Comparison of ENCODE assay signal across 8 mouse cellular contexts in the genomic region with DNA sequence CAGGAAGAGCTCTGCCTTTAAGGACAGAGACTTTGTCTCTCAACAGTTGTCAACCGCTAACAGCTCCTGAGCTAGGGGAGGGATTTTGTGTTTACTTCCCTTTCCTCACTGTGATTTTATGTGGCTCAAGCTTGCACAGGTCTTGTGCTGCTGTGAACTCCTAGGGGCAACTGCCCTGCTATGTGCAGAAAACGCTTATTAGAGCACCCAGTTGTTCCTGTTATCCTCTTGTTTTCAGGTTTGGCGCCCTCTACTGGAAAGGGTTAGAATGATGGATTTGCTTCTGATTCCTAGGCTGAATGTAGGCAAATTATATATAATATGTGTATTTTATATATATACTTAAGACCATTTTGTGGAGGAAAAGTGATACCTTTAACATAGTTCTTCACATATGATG. TPM values are rescaled to one million over a fixed set of nuclear protein-coding genes. Genes with fewer than 3 reads are reported as not detected.
DNase-seq lines count a peak whose midpoint lies in the region; ATAC-seq and TF ChIP-seq lines count a peak whose summit lies in the region.

No protein-coding gene starts in this region.

- H3K27me3 ChIP-seq in forebrain, postnatal 0 days (ENCODE audit: insufficient read depth, low read length) = no peaks in the 10 kb centered on the region
- H3K27me3 ChIP-seq in forebrain, embryonic 15.5 days = no peaks in the 10 kb centered on the region
- no peaks in the 10 kb centered on the region for H3K27me3 ChIP-seq in neural tube, embryonic 15.5 days (replicated peaks)

- H3K36me3 ChIP-seq in forebrain, postnatal 0 days (ENCODE audit: insufficient read depth) = no peaks in the 10 kb centered on the region
- H3K36me3 ChIP-seq in forebrain, embryonic 15.5 days = no peaks in the 10 kb centered on the region
- H3K36me3 ChIP-seq in neural tube, embryonic 15.5 days = no peaks in the 10 kb centered on the region

- WGBS in forebrain, postnatal 0 days = 38% methylated on average over 3 of the region's 3 CpGs
- 34% methylated on average over 3 of the region's 3 CpGs for WGBS in forebrain, embryonic 15.5 days
- 35% methylated on average over 3 of the region's 3 CpGs for WGBS in neural tube, embryonic 15.5 days

- no peaks in the 10 kb centered on the region for H3K9me3 ChIP-seq in forebrain, postnatal 0 days (ENCODE audit: low read length)
- H3K9me3 ChIP-seq in forebrain, embryonic 15.5 days = no peaks in the 10 kb centered on the region
- H3K9me3 ChIP-seq in neural tube, embryonic 15.5 days (replicated peaks) = no peaks in the 10 kb centered on the region

- no peak overlapping the region for H3K9ac ChIP-seq in forebrain, postnatal 0 days
- H3K9ac ChIP-seq in forebrain, embryonic 15.5 days (replicated peaks) = no peak overlapping the region
- H3K9ac ChIP-seq in neural tube, embryonic 15.5 days (replicated peaks) = no peak overlapping the region

- DNase-seq in forebrain, postnatal 0 days = peak; percentile 2
- peak; percentile 8 for DNase-seq in right cerebral cortex, postnatal 14 days
- DNase-seq in right cerebral cortex, postnatal 25 days = no peak
- peak; percentile 6 for DNase-seq in cerebellum, adult 9-11 months
- DNase-seq in kidney, postnatal 10 days = peak; percentile 63

- H3K4me2 ChIP-seq in forebrain, postnatal 0 days (ENCODE audit: low read depth) = no peak overlapping the region
- H3K4me2 ChIP-seq in forebrain, embryonic 15.5 days (replicated peaks) = no peak overlapping the region
- no peak overlapping the region for H3K4me2 ChIP-seq in neural tube, embryonic 15.5 days

- H3K4me3 ChIP-seq in forebrain, postnatal 0 days (ENCODE audit: low read depth, low read length) = no peak overlapping the region
- H3K4me3 ChIP-seq in forebrain, embryonic 15.5 days = no peak overlapping the region
- H3K4me3 ChIP-seq in neural tube, embryonic 15.5 days (replicated peaks) = no peak overlapping the region

- peak; percentile 43 for TF ChIP-seq CTCF in forebrain, postnatal 0 days (IDR thresholded peaks at IDR 0.05; ENCODE audit: low read depth)

- H3K27ac ChIP-seq in forebrain, postnatal 0 days (ENCODE audit: low read depth, low read length) = no peak overlapping the region
- no peak overlapping the region for H3K27ac ChIP-seq in forebrain, embryonic 15.5 days (replicated peaks)
- no peak overlapping the region for H3K27ac ChIP-seq in neural tube, embryonic 15.5 days (replicated peaks)

- no peaks in the 10 kb centered on the region for H3K4me1 ChIP-seq in forebrain, postnatal 0 days (ENCODE audit: insufficient read depth)
- no peaks in the 10 kb centered on the region for H3K4me1 ChIP-seq in forebrain, embryonic 15.5 days
- no peaks in the 10 kb centered on the region for H3K4me1 ChIP-seq in neural tube, embryonic 15.5 days

- ATAC-seq in forebrain, postnatal 0 days = no peak
- ATAC-seq in forebrain, embryonic 15.5 days (replicated peaks) = no peak
- peak; percentile 59 for ATAC-seq in megakaryocyte, adult 5-6 weeks (ENCODE audit: poor library complexity, severe bottlenecking)
- ATAC-seq in neural tube, embryonic 15.5 days (ENCODE audit: low FRiP score) = no peak

RNA-seq across cellular contexts. Expression of a gene that starts 1.6 kb away (rescaled TPM):
- total RNA-seq in forebrain, postnatal 0 days (2014; rRNA removed) = not detected in 2 replicates
- polyA plus RNA-seq in forebrain, postnatal 0 days (2015; fragmentation: Nextera tagmentation; extraction: Ambion mirVana) = not detected in 2 replicates
- not detected in 2 replicates for polyA plus RNA-seq in forebrain, embryonic 15.5 days (2015; fragmentation: Nextera tagmentation; extraction: Ambion mirVana)
- not detected in 2 replicates for total RNA-seq in megakaryocyte, adult 5-6 weeks (2015)
- total RNA-seq in megakaryocyte, adult 5-6 weeks (2017) = not detected in 2 replicates
- not detected in 2 replicates for polyA plus RNA-seq in neural tube, embryonic 15.5 days (2015; fragmentation: Nextera tagmentation; extraction: Ambion mirVana)

RNA-seq across cellular contexts. Expression of a gene that starts 18.6 kb away (rescaled TPM):
- total RNA-seq in forebrain, postnatal 0 days (2014; rRNA removed) = not detected in 2 replicates
- polyA plus RNA-seq in forebrain, postnatal 0 days (2015; fragmentation: Nextera tagmentation; extraction: Ambion mirVana) = not detected in 2 replicates
- polyA plus RNA-seq in forebrain, embryonic 15.5 days (2015; fragmentation: Nextera tagmentation; extraction: Ambion mirVana) = not detected in 2 replicates
- not detected in 2 replicates for total RNA-seq in megakaryocyte, adult 5-6 weeks (2015)
- total RNA-seq in megakaryocyte, adult 5-6 weeks (2017) = not detected in 2 replicates
- polyA plus RNA-seq in neural tube, embryonic 15.5 days (2015; fragmentation: Nextera tagmentation; extraction: Ambion mirVana) = not detected in 2 replicates

RNA-seq across cellular contexts. Expression of a gene that starts 22.0 kb away (rescaled TPM):
- total RNA-seq in forebrain, postnatal 0 days (2014; rRNA removed) = not detected in 2 replicates
- polyA plus RNA-seq in forebrain, postnatal 0 days (2015; fragmentation: Nextera tagmentation; extraction: Ambion mirVana) = not detected in 2 replicates
- not detected in 2 replicates for polyA plus RNA-seq in forebrain, embryonic 15.5 days (2015; fragmentation: Nextera tagmentation; extraction: Ambion mirVana)
- total RNA-seq in megakaryocyte, adult 5-6 weeks (2015) = not detected in 2 replicates
- not detected in 2 replicates for total RNA-seq in megakaryocyte, adult 5-6 weeks (2017)
- polyA plus RNA-seq in neural tube, embryonic 15.5 days (2015; fragmentation: Nextera tagmentation; extraction: Ambion mirVana) = not detected in 2 replicates

RNA-seq across cellular contexts. Expression of a gene that starts 28.0 kb away (rescaled TPM):
- not detected in 2 replicates for total RNA-seq in forebrain, postnatal 0 days (2014; rRNA removed)
- not detected in 2 replicates for polyA plus RNA-seq in forebrain, postnatal 0 days (2015; fragmentation: Nextera tagmentation; extraction: Ambion mirVana)
- polyA plus RNA-seq in forebrain, embryonic 15.5 days (2015; fragmentation: Nextera tagmentation; extraction: Ambion mirVana) = not detected in 2 replicates
- total RNA-seq in megakaryocyte, adult 5-6 weeks (2015) = not detected in 2 replicates
- total RNA-seq in megakaryocyte, adult 5-6 weeks (2017) = not detected in 2 replicates
- polyA plus RNA-seq in neural tube, embryonic 15.5 days (2015; fragmentation: Nextera tagmentation; extraction: Ambion mirVana) = not detected in 2 replicates

RNA-seq across cellular contexts. Expression of a gene that starts 39.1 kb away (rescaled TPM):
- not detected in 2 replicates for total RNA-seq in forebrain, postnatal 0 days (2014; rRNA removed)
- not detected in 2 replicates for polyA plus RNA-seq in forebrain, postnatal 0 days (2015; fragmentation: Nextera tagmentation; extraction: Ambion mirVana)
- polyA plus RNA-seq in forebrain, embryonic 15.5 days (2015; fragmentation: Nextera tagmentation; extraction: Ambion mirVana) = not detected in 2 replicates
- total RNA-seq in megakaryocyte, adult 5-6 weeks (2015) = not detected in 2 replicates
- not detected in 2 replicates for total RNA-seq in megakaryocyte, adult 5-6 weeks (2017)
- polyA plus RNA-seq in neural tube, embryonic 15.5 days (2015; fragmentation: Nextera tagmentation; extraction: Ambion mirVana) = not detected in 2 replicates
